Mouse (Mus musculus): Measurements from ENCODE around the gene Btbd35f6. TPM values are rescaled to one million over a fixed set of nuclear protein-coding genes. Genes with fewer than 3 reads are reported as not detected.
"Not testable (repeated sequence)": the region's sequence is repeated elsewhere in the genome, so short reads cannot be mapped to it uniquely, and the experiment has no call there.

The Btbd35f6 gene
- polyA plus RNA-seq (2015; fragmentation: Nextera tagmentation; extraction: Ambion mirVana), result not detected in 2 replicates

- not testable (repeated sequence) for H3K27me3 ChIP-seq; H3K27ac ChIP-seq; H3K4me3 ChIP-seq; H3K4me2 ChIP-seq; H3K4me1 ChIP-seq; H3K9ac ChIP-seq; H3K36me3 ChIP-seq; H3K9me3 ChIP-seq; ATAC-seq (ENCODE audit: insufficient number of reproducible peaks, low FRiP score, low TSS enrichment, low read depth)
- WGBS, result 100% methylated on average over 1 of the region's 4 CpGs
Measured at GRCm38 (mm10) chrX:33956440-33956839, at the start of gene Btbd35f6. Gene Btbd35f6, minus strand, starts transcription at chrX:33956540.

GRCm38 (mm10) chrX:33986716-33987115 lies 30.4 kb upstream of the Btbd35f6 start, which contains the start of gene Gm21870:
Gene Gm21870, minus strand, starts transcription at chrX:33986816.
- not testable (repeated sequence) for H3K9ac ChIP-seq, H3K4me1 ChIP-seq

GRCm38 (mm10) chrX:33930216-33930615 lies 26.1 kb downstream of the Btbd35f6 start:
- H3K4me1 ChIP-seq; H3K9ac ChIP-seq; H3K9me3 ChIP-seq; ATAC-seq (ENCODE audit: insufficient number of reproducible peaks, low FRiP score, low TSS enrichment, low read depth); H3K36me3 ChIP-seq; H3K4me2 ChIP-seq; H3K27ac ChIP-seq; H3K4me3 ChIP-seq; H3K27me3 ChIP-seq: not testable (repeated sequence)
- WGBS, result no CpG with 5 or more reads among the region's 1 CpGs

More at GRCm38 (mm10) chrX:33986716-33987115, 30.4 kb upstream of the Btbd35f6 start, which contains the start of gene Gm21870:
- not testable (repeated sequence) for H3K36me3 ChIP-seq; H3K27me3 ChIP-seq; H3K4me2 ChIP-seq; ATAC-seq (ENCODE audit: insufficient number of reproducible peaks, low FRiP score, low TSS enrichment, low read depth); H3K4me3 ChIP-seq; H3K9me3 ChIP-seq; H3K27ac ChIP-seq

- not testable (repeated sequence) for H3K9me3 ChIP-seq; H3K27me3 ChIP-seq; H3K4me2 ChIP-seq; H3K27ac ChIP-seq; H3K4me1 ChIP-seq; ATAC-seq (ENCODE audit: insufficient number of reproducible peaks, low FRiP score, low TSS enrichment, low read depth); H3K4me3 ChIP-seq; H3K36me3 ChIP-seq; H3K9ac ChIP-seq
- WGBS, result 82% methylated on average over 4 of the region's 4 CpGs
Measured at GRCm38 (mm10) chrX:33928225-33928624, 28.1 kb downstream of the Btbd35f6 start.

GRCm38 (mm10) chrX:33926344-33926743 lies 30.0 kb downstream of the Btbd35f6 start:
- H3K9me3 ChIP-seq; H3K4me3 ChIP-seq; H3K4me1 ChIP-seq; H3K36me3 ChIP-seq; H3K4me2 ChIP-seq; H3K9ac ChIP-seq; ATAC-seq (ENCODE audit: insufficient number of reproducible peaks, low FRiP score, low TSS enrichment, low read depth); H3K27me3 ChIP-seq; H3K27ac ChIP-seq: not testable (repeated sequence)
- no CpG with 5 or more reads among the region's 1 CpGs for WGBS

DNA sequence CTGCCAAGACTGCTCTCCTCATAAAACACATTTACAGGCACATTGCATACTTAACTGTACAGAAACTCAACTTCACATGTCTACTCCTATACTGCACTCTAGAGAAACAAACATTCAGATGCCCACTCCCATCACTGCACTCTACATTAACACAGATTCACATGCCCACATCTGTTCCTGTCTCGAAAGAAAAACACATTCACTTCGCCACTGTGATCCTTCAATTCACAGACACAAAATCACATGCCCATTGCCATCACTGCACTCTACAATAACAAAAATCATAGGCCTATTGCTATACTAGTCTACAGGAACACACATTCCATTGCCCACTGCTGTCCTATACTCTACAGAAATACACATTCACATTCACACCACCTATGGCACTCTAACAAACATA lies 30.9 kb downstream of the Btbd35f6 start:
- not testable (repeated sequence) for H3K9ac ChIP-seq; ATAC-seq (ENCODE audit: insufficient number of reproducible peaks, low FRiP score, low TSS enrichment, low read depth); H3K27me3 ChIP-seq; H3K4me1 ChIP-seq; H3K4me3 ChIP-seq; H3K27ac ChIP-seq; H3K9me3 ChIP-seq; H3K36me3 ChIP-seq; H3K4me2 ChIP-seq
- 85% methylated on average over 2 of the region's 2 CpGs for WGBS

Other genes starting within 250 kb of the Btbd35f6 start
- not detected in 2 replicates for gene Gm21870, start 30.3 kb upstream of the Btbd35f6 start, polyA plus RNA-seq (2015; fragmentation: Nextera tagmentation; extraction: Ambion mirVana)
- not detected in 2 replicates for gene Btbd35f9, start 205.0 kb upstream of the Btbd35f6 start, polyA plus RNA-seq (2015; fragmentation: Nextera tagmentation; extraction: Ambion mirVana)